Mouse (Mus musculus) limb, embryonic 13.5 days (tissue): ENCODE measurements around the gene Hipk2. TPM values are rescaled to one million over a fixed set of nuclear protein-coding genes. Genes with fewer than 3 reads are reported as not detected.
A peak's percentile ranks its signal among the peaks of the same experiment; 100 is the strongest.
"Not testable (repeated sequence)": the region's sequence is repeated elsewhere in the genome, so short reads cannot be mapped to it uniquely, and the experiment has no call there.

Source experiments
- ATAC-seq: fragments of 200-750 bp; cut with Nextera tagmentation; 2 replicates; pipeline ENCODE4 v1.8.0; 2017; ENCODE audit warnings: low read depth, moderate number of reproducible peaks, moderate TSS enrichment; ENCODE audit not compliant: low FRiP score
- H3K27ac ChIP-seq: fragments of 300-500 bp; sonication (generic); 2 replicates; pipeline ENCODE4 v1.5.1; 2015; ENCODE audit warnings: inconsistent platforms, mild to moderate bottlenecking, moderate library complexity
- H3K27me3 ChIP-seq: fragments of 300-500 bp; sonication (generic); 2 replicates; pipeline ENCODE4 v1.6.1; 2015; ENCODE audit warnings: mild to moderate bottlenecking, inconsistent platforms
- H3K36me3 ChIP-seq: fragments of 300-500 bp; sonication (generic); 2 replicates; pipeline ENCODE4 v1.6.1; 2015; ENCODE audit warnings: inconsistent platforms, mild to moderate bottlenecking, moderate library complexity
- H3K4me1 ChIP-seq: fragments of 300-500 bp; sonication (generic); 2 replicates; pipeline ENCODE4 v1.6.1; 2015; ENCODE audit warnings: inconsistent platforms
- H3K4me2 ChIP-seq: fragments of 300-500 bp; sonication (generic); replicated peaks from 2 replicates; pipeline ENCODE4 v1.6.1; 2015; ENCODE audit warnings: inconsistent platforms, mild to moderate bottlenecking, moderate library complexity
- H3K4me3 ChIP-seq: fragments of 300-500 bp; sonication (generic); 2 replicates; pipeline ENCODE4 v1.5.1; 2015; ENCODE audit warnings: moderate library complexity, mild to moderate bottlenecking, inconsistent platforms
- H3K9ac ChIP-seq: fragments of 300-500 bp; sonication (generic); 2 replicates; pipeline ENCODE4 v1.6.1; 2015; ENCODE audit warnings: mild to moderate bottlenecking, inconsistent platforms
- H3K9me3 ChIP-seq: fragments of 300-500 bp; sonication (generic); 2 replicates; pipeline ENCODE4 v1.6.1; 2016; ENCODE audit warnings: inconsistent platforms
- WGBS: fragments of 180-500 bp; shearing (Covaris S2); methylation state at CpG from one replicate; pipeline ENCODE4 v1.1.7; 2015; 5-methylcytosine and 5-hydroxymethylcytosine counted together
- polyA plus RNA-seq: library from polyadenylated mRNA; unstranded; fragments of >200 nt; fragmentation: Nextera tagmentation; extraction: Ambion mirVana; gene quantifications from 2 replicates; pipeline ENCODE4 v1.2.1, GENCODE M21; 2015

Gene Hipk2
- polyA plus RNA-seq, 1 experiment from 2014 or later = 19.8 TPM

GRCm38 (mm10) chr6:38672011-38672410, 204.0 kb downstream of the Hipk2 start:
- H3K4me3 ChIP-seq = no peak overlapping the region
- H3K27ac ChIP-seq = no peak overlapping the region
- H3K9me3 ChIP-seq = no peaks in the 10 kb centered on the region
- 87% methylated on average over 3 of the region's 3 CpGs for WGBS
- ATAC-seq = no peak
- H3K36me3 ChIP-seq = no peaks in the 10 kb centered on the region
- no peaks in the 10 kb centered on the region for H3K27me3 ChIP-seq
- H3K4me2 ChIP-seq = no peak overlapping the region
- H3K4me1 ChIP-seq = no peaks in the 10 kb centered on the region
- H3K9ac ChIP-seq = no peak overlapping the region

GRCm38 (mm10) chr6:38671270-38671669, 204.7 kb downstream of the Hipk2 start:
- 0 out of 2 replicates have a peak, but pooled peaks cover 3% of the 10 kb centered on the region for H3K27me3 ChIP-seq
- no peaks in the 10 kb centered on the region for H3K9me3 ChIP-seq
- H3K4me1 ChIP-seq = no peaks in the 10 kb centered on the region
- H3K36me3 ChIP-seq = no peaks in the 10 kb centered on the region
- no peak overlapping the region for H3K27ac ChIP-seq
- no peak overlapping the region for H3K4me2 ChIP-seq
- no peak overlapping the region for H3K4me3 ChIP-seq
- no peak for ATAC-seq
- H3K9ac ChIP-seq = no peak overlapping the region
- 83% methylated on average over 7 of the region's 7 CpGs for WGBS

- ATAC-seq, H3K27me3 ChIP-seq, H3K27ac ChIP-seq, H3K36me3 ChIP-seq, H3K4me1 ChIP-seq, H3K4me2 ChIP-seq, H3K9me3 ChIP-seq, H3K4me3 ChIP-seq, H3K9ac ChIP-seq: not testable (repeated sequence)
- 60% methylated on average over 1 of the region's 1 CpGs for WGBS
Measured at GRCm38 (mm10) chr6:38670488-38670887, 205.5 kb downstream of the Hipk2 start.

GRCm38 (mm10) chr6:38669580-38669979, 206.4 kb downstream of the Hipk2 start:
- no peak for ATAC-seq
- no peaks in the 10 kb centered on the region for H3K4me1 ChIP-seq
- H3K9me3 ChIP-seq = no peaks in the 10 kb centered on the region
- peaks cover 17% of the 10 kb centered on the region for H3K27me3 ChIP-seq
- WGBS = 58% methylated on average over 6 of the region's 6 CpGs
- no peak overlapping the region for H3K4me3 ChIP-seq
- no peak overlapping the region for H3K4me2 ChIP-seq
- no peak overlapping the region for H3K27ac ChIP-seq
- no peaks in the 10 kb centered on the region for H3K36me3 ChIP-seq
- no peak overlapping the region for H3K9ac ChIP-seq

- WGBS = under 1% methylated on average over 72 of the region's 84 CpGs
- peaks cover 11% of the 10 kb centered on the region for H3K4me1 ChIP-seq
- peak within 1 kb of the TSS; percentile 91 for H3K4me2 ChIP-seq
- H3K4me3 ChIP-seq = peak within 1 kb of the TSS; percentile 68
- ATAC-seq = peak; percentile 85
- H3K36me3 ChIP-seq = no peaks in the 10 kb centered on the region
- H3K27ac ChIP-seq = no peak within 1 kb of the TSS
- peaks cover 53% of the 10 kb centered on the region for H3K27me3 ChIP-seq
- peak within 1 kb of the TSS; percentile 74 for H3K9ac ChIP-seq
- H3K9me3 ChIP-seq = no peaks in the 10 kb centered on the region
Measured at GRCm38 (mm10) chr6:38662714-38663615, 213.0 kb downstream of the Hipk2 start, which contains the start of gene Clec2l. Gene Clec2l, plus strand, starts transcription at chr6:38663069.

- 60% methylated on average over 4 of the region's 4 CpGs for WGBS
Measured at GRCm38 (mm10) chr6:38661626-38662025, 214.3 kb downstream of the Hipk2 start.

GRCm38 (mm10) chr6:38650263-38650937, 225.6 kb downstream of the Hipk2 start:
- 42% methylated on average over 14 of the region's 14 CpGs for WGBS
- no peak; the same call in 1 of the 2 replicates for ATAC-seq

More at GRCm38 (mm10) chr6:38661626-38662025, 214.3 kb downstream of the Hipk2 start:
- no peak overlapping the region for H3K27ac ChIP-seq
- no peak overlapping the region for H3K9ac ChIP-seq
- H3K4me1 ChIP-seq = peaks cover 11% of the 10 kb centered on the region
- no peaks in the 10 kb centered on the region for H3K9me3 ChIP-seq
- H3K4me2 ChIP-seq = no peak overlapping the region
- no peaks in the 10 kb centered on the region for H3K36me3 ChIP-seq
- no peak overlapping the region for H3K4me3 ChIP-seq
- peaks cover 52% of the 10 kb centered on the region for H3K27me3 ChIP-seq
- ATAC-seq = no peak

GRCm38 (mm10) chr6:38649545-38649944, 226.4 kb downstream of the Hipk2 start:
- no peak overlapping the region for H3K9ac ChIP-seq
- ATAC-seq = no peak
- no peaks in the 10 kb centered on the region for H3K4me1 ChIP-seq

More at GRCm38 (mm10) chr6:38650263-38650937, 225.6 kb downstream of the Hipk2 start:
- H3K9me3 ChIP-seq = no peaks in the 10 kb centered on the region
- no peak overlapping the region for H3K4me2 ChIP-seq
- no peak overlapping the region for H3K27ac ChIP-seq
- H3K4me3 ChIP-seq = no peak overlapping the region
- H3K27me3 ChIP-seq = no peaks in the 10 kb centered on the region
- no peak overlapping the region for H3K9ac ChIP-seq
- no peaks in the 10 kb centered on the region for H3K36me3 ChIP-seq
- H3K4me1 ChIP-seq = no peaks in the 10 kb centered on the region

More at GRCm38 (mm10) chr6:38649545-38649944, 226.4 kb downstream of the Hipk2 start:
- no peaks in the 10 kb centered on the region for H3K9me3 ChIP-seq
- no peak overlapping the region for H3K4me3 ChIP-seq
- no peak overlapping the region for H3K4me2 ChIP-seq
- H3K36me3 ChIP-seq = no peaks in the 10 kb centered on the region
- H3K27me3 ChIP-seq = no peaks in the 10 kb centered on the region
- no peak overlapping the region for H3K27ac ChIP-seq
- 77% methylated on average over 3 of the region's 3 CpGs for WGBS

Other genes starting within 250 kb of the Hipk2 start
- 0.45 TPM in 2 replicates for gene Klrg2, start 238.9 kb downstream of the Hipk2 start, polyA plus RNA-seq
- gene Clec2l, start 213.1 kb downstream of the Hipk2 start, polyA plus RNA-seq = 2.8 and 3.4 TPM in 2 replicates
- gene Tbxas1, start 761 bp downstream of the Hipk2 start, polyA plus RNA-seq = 1.5 and 1.9 TPM in 2 replicates
- gene Parp12, start 242.2 kb upstream of the Hipk2 start, polyA plus RNA-seq = 7.7 and 8.5 TPM in 2 replicates